ENCODE assay signal across 16 mouse cellular contexts in genomic region chr2:133525621-133526181, GRCm38 (mm10). TPM values are rescaled to one million over a fixed set of nuclear protein-coding genes. Genes with fewer than 3 reads are reported as not detected.
A peak's percentile ranks its signal among the peaks of the same experiment; 100 is the strongest.
DNase-seq lines count a peak whose midpoint lies in the region; ATAC-seq lines count a peak whose summit lies in the region.
"Had no signal": no experiment of that assay in that cellular context is flagged by ENCODE, and none has a peak within 500 bp of the region (broad histone marks: within the 10 kb centered on the region; RNA-seq: fewer than 3 reads in every experiment).

No protein-coding gene starts in this region.

- H3K9me3 ChIP-seq in forebrain, embryonic 12.5 days: no peaks in the 10 kb centered on the region
- no peaks in the 10 kb centered on the region for H3K9me3 ChIP-seq in forebrain, embryonic 16.5 days (ENCODE audit: control insufficient read depth, low read length)
- H3K9me3 ChIP-seq in limb, embryonic 12.5 days: no peaks in the 10 kb centered on the region
- no peaks in the 10 kb centered on the region for H3K9me3 ChIP-seq in limb, embryonic 10.5 days (replicated peaks)
- H3K9me3 ChIP-seq: hindbrain, embryonic 15.5 days; midbrain, embryonic 10.5 days had no signal

- no peak overlapping the region for H3K9ac ChIP-seq in forebrain, embryonic 12.5 days
- no peak overlapping the region for H3K9ac ChIP-seq in forebrain, embryonic 16.5 days (replicated peaks; ENCODE audit: low read depth, low read length)
- no peak overlapping the region for H3K9ac ChIP-seq in limb, embryonic 12.5 days (replicated peaks)
- H3K9ac ChIP-seq: hindbrain, embryonic 15.5 days had no signal

- no peak overlapping the region for H3K27ac ChIP-seq in forebrain, embryonic 12.5 days
- no peak overlapping the region for H3K27ac ChIP-seq in forebrain, embryonic 16.5 days (ENCODE audit: low read length)
- no peak overlapping the region for H3K27ac ChIP-seq in limb, embryonic 12.5 days
- no peak overlapping the region for H3K27ac ChIP-seq in limb, embryonic 10.5 days
- H3K27ac ChIP-seq: hindbrain, embryonic 15.5 days; midbrain, embryonic 10.5 days had no signal

- DNase-seq in limb, embryonic 10.5 days (ENCODE audit: low spot score): no peak
- peak; percentile 16 for DNase-seq in embryo, embryonic 11 days
- peak; percentile 24 for DNase-seq in kidney, postnatal 14 days
- DNase-seq in gastrocnemius, postnatal 25 days: no peak
- DNase-seq: cerebellum, adult 11 months; cerebellum, postnatal 36 days; heart, adult 18-20 months; layer of hippocampus, postnatal 36 days; left cerebral cortex, postnatal 4 days; right cerebral cortex, postnatal 14 days had no signal

- no peaks in the 10 kb centered on the region; the same call in 1 of the 2 replicates for H3K4me1 ChIP-seq in forebrain, embryonic 12.5 days
- H3K4me1 ChIP-seq in forebrain, embryonic 16.5 days (replicated peaks; ENCODE audit: control insufficient read depth, insufficient read depth, low read length): no peaks in the 10 kb centered on the region
- H3K4me1 ChIP-seq in limb, embryonic 12.5 days (replicated peaks): peaks cover 11% of the 10 kb centered on the region; the same call in 1 of the 2 replicates
- H3K4me1 ChIP-seq in limb, embryonic 10.5 days: peaks cover 11% of the 10 kb centered on the region; the same call in 1 of the 2 replicates
- H3K4me1 ChIP-seq: hindbrain, embryonic 15.5 days had no signal

- ATAC-seq in forebrain, embryonic 12.5 days (ENCODE audit: low FRiP score): peak; percentile 55; the same call in 1 of the 2 replicates
- no peak for ATAC-seq in forebrain, embryonic 16.5 days
- peak; percentile 56; the same call in 1 of the 2 replicates for ATAC-seq in limb, embryonic 12.5 days (ENCODE audit: insufficient number of reproducible peaks, insufficient read depth, low FRiP score, low TSS enrichment, low read depth)
- no peak for ATAC-seq in erythroblast, adult 5-6 weeks (replicated peaks; ENCODE audit: low FRiP score, poor library complexity, severe bottlenecking)

- WGBS in forebrain, embryonic 12.5 days: 39% methylated on average over 4 of the region's 4 CpGs
- WGBS in forebrain, embryonic 16.5 days: 16% methylated on average over 4 of the region's 4 CpGs
- WGBS in limb, embryonic 12.5 days: 45% methylated on average over 4 of the region's 4 CpGs
- 59% methylated on average over 4 of the region's 4 CpGs for WGBS in limb, embryonic 10.5 days

- H3K4me3 ChIP-seq in forebrain, embryonic 12.5 days (replicated peaks): no peak overlapping the region
- H3K4me3 ChIP-seq in forebrain, embryonic 16.5 days (replicated peaks; ENCODE audit: low read length): no peak overlapping the region
- no peak overlapping the region for H3K4me3 ChIP-seq in limb, embryonic 12.5 days (replicated peaks)
- H3K4me3 ChIP-seq in limb, embryonic 10.5 days: no peak overlapping the region
- H3K4me3 ChIP-seq: hindbrain, embryonic 15.5 days; midbrain, embryonic 10.5 days had no signal

- no peaks in the 10 kb centered on the region for H3K27me3 ChIP-seq in forebrain, embryonic 12.5 days
- no peaks in the 10 kb centered on the region for H3K27me3 ChIP-seq in forebrain, embryonic 16.5 days (replicated peaks; ENCODE audit: control insufficient read depth, insufficient read depth, low read length)
- H3K27me3 ChIP-seq in limb, embryonic 12.5 days: no peaks in the 10 kb centered on the region
- H3K27me3 ChIP-seq in limb, embryonic 10.5 days (ENCODE audit: low read depth, poor library complexity, severe bottlenecking): no peaks in the 10 kb centered on the region
- H3K27me3 ChIP-seq: hindbrain, embryonic 15.5 days had no signal

- H3K36me3 ChIP-seq in forebrain, embryonic 12.5 days (replicated peaks): no peaks in the 10 kb centered on the region
- H3K36me3 ChIP-seq in forebrain, embryonic 16.5 days (ENCODE audit: control insufficient read depth, insufficient read depth): no peaks in the 10 kb centered on the region
- H3K36me3 ChIP-seq in limb, embryonic 12.5 days: no peaks in the 10 kb centered on the region
- H3K36me3 ChIP-seq in limb, embryonic 10.5 days: no peaks in the 10 kb centered on the region
- H3K36me3 ChIP-seq: hindbrain, embryonic 15.5 days; midbrain, embryonic 10.5 days had no signal

- no peak overlapping the region for H3K4me2 ChIP-seq in forebrain, embryonic 12.5 days
- no peak overlapping the region for H3K4me2 ChIP-seq in forebrain, embryonic 16.5 days (ENCODE audit: low read length)
- no peak overlapping the region for H3K4me2 ChIP-seq in limb, embryonic 12.5 days
- H3K4me2 ChIP-seq: hindbrain, embryonic 15.5 days had no signal

RNA-seq across cellular contexts. Expression of gene Bmp2, which starts 26.3 kb away (rescaled TPM):
- polyA plus RNA-seq in forebrain, embryonic 12.5 days (2016; fragmentation: Nextera tagmentation; extraction: Ambion mirVana): 2.5 and 3.1 TPM in 2 replicates
- polyA plus RNA-seq in forebrain, embryonic 16.5 days (2015; fragmentation: Nextera tagmentation; extraction: Ambion mirVana): 1.7 and 2.1 TPM in 2 replicates
- 37.8 and 38.5 TPM in 2 replicates for polyA plus RNA-seq in limb, embryonic 12.5 days (2016; fragmentation: Nextera tagmentation; extraction: Ambion mirVana)
- 4.0 and 7.9 TPM in 2 replicates for polyA plus RNA-seq in limb, embryonic 10.5 days (2016; fragmentation: Nextera tagmentation; extraction: Ambion mirVana)
- total RNA-seq in erythroblast, adult 5-6 weeks (2015; ENCODE audit: low replicate concordance): not detected in 2 replicates
- total RNA-seq in erythroblast, adult 5-6 weeks (2017; ENCODE audit: low replicate concordance): 0.26 and 0.42 TPM in 2 replicates
- total RNA-seq in gastrocnemius, postnatal 25 days (2021): 1 to 10 TPM in 1 of 2 experiments, under 1 TPM in 1; 0.86 to 1.9 TPM

Comparison
In these comparisons a context has a peak if more than half of its experiments do, and no peak if none do; other contexts are left out.
1. ATAC-seq: peak in forebrain, embryonic 12.5 days (single experiment) and limb, embryonic 12.5 days (single experiment); none in forebrain, embryonic 16.5 days (single experiment) and erythroblast, adult 5-6 weeks (single experiment).
2. DNase-seq: peak in embryo, embryonic 11 days (single experiment) and kidney, postnatal 14 days (single experiment); none in limb, embryonic 10.5 days (single experiment) and gastrocnemius, postnatal 25 days (single experiment).